Mouse (Mus musculus): ENCODE measurements around the gene Tm4sf20.

Tm4sf20 gene

DNA sequence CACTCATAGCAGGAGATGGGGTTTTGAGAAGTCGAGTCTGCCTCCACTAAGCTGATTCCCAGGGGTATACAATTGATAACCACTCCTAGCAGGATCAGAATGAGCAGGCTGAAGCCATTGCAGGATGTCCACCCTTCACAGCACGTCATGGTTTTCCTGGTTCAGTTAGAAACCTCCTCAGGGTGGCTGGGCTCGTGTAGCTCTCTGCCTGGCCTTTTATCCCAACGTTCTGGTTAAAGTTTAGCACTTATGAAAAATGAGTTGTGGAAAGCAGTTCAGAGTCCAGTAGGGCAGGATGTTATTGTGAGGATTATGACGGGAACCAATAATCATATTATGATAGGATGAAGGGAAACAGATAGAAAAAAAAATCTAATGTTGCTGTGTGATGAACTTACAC is at the start of gene Tm4sf20:
Gene Tm4sf20 (minus strand): TSS at position 193 of the 400 bp plus-strand sequence.
- no peak for DNase-seq (ENCODE audit: low read depth, low spot score)

DNA sequence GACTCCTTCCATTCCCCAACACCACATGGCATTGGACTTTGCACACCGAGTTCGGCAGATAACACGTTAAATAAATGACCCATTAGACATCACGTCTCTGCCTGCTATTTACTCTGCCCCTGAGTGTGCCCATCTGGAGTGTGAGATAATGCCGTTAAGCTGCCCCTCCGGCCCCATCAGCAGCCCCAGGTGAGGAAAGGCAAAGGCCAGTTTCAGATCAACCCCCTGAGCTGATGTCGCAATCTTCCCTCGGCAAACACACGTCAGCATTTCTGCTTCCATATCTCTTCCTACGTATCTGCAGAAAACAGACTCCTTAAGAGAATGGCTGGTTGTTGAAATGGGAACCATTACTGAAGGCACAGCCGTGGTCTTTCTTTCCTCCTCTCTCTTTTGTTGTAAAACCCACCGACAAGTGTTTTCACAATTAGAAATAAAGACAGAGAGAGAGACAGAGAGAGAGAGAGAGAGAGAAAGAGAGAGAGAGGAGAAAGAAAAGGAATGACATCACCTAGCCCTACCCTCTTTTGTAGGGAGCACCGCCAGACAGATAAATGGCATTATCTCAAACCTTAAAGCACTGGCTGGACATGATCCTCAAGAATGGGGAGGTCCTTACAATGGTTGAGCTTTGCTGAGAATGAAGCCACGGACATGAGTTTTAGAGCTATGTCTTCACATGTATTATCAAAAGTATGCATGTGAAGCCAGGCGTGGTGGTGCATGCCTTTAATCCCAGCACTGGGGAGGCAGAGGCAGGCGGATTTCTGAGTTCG is 47.9 kb upstream of the Tm4sf20 start:
- DNase-seq (ENCODE audit: low read depth, low spot score) = no peak

DNA sequence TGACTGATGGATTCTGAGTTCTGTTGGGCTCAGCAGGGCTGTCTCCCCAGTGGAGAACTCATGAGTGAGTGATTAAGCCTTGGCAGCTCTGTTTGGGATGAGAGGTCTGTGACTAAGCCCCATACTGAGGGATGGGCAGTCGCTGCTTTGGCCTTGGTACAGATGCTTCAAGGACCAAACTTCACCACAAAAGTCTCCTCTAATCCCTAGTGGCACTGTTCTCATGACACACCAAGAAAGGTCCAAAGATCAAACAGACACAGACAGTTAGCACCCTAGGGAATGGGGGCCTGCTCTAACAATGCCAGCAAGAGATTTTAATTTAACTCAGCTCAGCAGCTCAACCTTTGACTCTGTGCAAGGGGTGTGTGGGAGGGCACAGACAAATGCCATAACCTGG is 43.5 kb upstream of the Tm4sf20 start:
- DNase-seq (ENCODE audit: low read depth, low spot score) = no peak

DNA sequence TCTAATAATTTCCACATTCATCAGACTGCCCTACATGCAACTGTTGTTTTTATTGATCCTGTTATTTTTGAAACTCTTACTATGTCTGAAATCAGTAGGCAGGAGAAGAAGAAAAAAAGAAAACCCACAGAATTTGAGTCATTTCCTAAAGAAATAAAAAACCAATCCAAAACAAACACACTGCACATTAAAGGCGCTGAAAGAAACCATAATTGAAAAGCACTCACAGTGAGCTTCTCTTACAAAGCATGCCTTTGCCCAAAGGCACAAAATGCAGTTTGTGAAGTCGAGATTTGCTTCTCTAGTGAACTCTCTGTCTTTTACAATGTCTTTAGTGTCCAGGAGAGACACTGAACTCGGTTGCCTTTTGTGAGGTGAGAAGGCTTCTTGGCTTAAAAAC is 40.3 kb upstream of the Tm4sf20 start:
- DNase-seq (ENCODE audit: low read depth, low spot score) = no peak

DNA sequence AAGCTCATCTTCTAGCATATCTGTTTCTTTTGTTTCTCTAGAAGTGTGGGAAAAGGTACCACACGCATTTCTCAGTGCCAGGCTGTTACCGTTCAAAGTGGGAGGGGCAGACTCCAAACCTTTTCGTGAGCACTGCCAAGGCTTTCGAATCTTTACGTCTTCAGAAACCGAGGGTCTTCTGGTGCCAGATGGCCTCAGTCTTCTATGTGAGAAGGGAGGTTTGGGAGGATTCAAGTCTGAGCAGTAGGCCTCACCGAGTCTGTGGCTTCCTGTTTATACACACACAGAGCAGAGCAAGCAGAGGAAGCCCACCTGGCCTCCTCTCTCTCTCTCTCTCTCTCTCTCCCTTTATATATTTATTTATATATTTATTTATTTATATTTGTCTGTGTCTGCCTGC is 38.9 kb upstream of the Tm4sf20 start:
- no peak for DNase-seq (ENCODE audit: low read depth, low spot score)

DNA sequence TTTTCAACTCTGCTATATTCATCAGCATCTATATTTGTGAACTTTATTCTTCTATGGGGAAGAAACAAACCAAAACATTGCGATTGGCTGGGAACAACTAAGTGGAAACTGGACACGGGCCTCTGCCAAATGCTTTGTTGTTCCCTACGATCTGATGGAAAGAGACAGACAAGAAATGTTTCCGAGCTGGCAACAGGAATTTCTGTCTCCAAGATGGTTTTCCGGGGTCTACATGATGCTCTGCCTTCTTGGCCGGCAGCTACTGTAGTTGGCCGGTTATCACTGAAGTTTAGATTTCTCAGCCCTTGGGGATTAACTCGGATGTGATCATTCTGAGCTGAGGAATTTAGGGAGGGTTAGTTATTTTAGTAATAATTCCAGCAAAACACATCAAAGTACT is 38.1 kb upstream of the Tm4sf20 start:
- DNase-seq (ENCODE audit: low read depth, low spot score) = no peak

DNA sequence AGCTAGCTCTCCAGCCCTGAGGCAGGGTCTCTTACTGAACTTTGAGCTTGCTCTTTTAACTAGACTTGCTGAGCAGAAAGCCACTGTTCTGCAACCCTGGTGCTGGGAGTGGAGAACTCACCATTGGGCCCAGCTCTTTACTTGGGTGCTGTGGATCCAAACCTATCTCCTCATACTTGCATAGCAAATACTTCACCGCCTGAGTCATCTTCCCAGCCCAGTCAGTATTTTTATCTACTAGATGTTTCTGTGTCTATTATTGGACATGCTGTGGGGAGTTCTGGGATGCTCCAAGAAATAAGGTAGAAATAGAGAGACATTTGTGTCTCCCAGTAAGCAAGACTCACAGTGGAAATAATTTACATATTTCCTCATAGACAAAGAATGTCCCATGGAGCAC is 35.8 kb upstream of the Tm4sf20 start:
- DNase-seq (ENCODE audit: low read depth, low spot score) = no peak

DNA sequence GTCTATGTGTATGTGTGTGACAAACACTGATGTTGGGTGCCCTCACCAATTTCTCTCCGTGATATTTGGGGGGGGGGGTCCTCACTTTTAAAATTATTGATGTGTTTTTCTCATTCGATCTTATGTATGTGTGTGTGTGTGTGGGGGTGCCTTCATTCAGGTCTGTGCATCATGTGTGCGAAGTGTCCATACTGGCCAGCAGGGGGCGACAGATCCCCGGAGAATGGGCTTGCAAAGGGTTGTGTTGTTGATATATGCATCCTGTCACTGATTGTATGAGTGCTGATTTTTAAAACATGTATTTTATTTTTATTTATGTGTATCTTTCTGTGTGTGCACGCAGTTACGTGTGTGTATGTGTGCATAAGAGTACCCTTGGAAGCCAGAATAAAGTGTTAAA is 35.3 kb upstream of the Tm4sf20 start:
- peak; percentile 38 for DNase-seq (ENCODE audit: low read depth, low spot score)

DNA sequence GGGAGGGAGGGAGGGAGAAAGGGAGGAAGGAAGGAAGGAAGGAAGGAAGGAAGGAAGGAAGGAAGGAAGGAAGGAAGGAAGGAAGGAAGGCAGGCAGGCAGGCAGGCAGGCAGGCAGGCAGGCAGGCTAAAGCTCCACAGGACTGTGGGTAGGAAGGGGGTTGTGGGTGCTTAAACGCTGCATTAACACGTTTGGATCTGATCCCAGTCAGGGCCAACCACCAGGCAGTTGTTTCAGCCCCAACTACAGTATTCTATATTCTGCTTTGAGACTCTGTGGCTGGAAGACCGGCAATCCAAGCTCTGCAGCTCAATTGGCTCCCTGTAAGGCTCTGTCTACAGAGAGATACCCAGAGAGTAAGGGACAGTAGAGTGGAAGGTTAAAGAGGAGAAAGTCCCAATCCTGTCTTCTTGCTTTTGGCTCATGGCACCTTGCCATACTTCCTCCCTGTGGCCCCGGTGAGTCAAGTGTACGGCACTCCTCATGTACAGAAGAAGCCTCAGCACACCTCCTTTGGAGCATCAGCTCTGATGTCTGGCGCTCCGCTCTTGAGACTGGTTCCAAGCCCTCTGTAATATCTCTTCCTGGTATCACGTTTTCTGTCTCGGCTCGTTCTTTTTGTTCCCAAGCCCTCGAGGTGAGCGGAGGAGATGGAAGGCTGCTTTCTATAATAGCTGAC is 33.0 kb upstream of the Tm4sf20 start:
- no peak for DNase-seq (ENCODE audit: low read depth, low spot score)

DNA sequence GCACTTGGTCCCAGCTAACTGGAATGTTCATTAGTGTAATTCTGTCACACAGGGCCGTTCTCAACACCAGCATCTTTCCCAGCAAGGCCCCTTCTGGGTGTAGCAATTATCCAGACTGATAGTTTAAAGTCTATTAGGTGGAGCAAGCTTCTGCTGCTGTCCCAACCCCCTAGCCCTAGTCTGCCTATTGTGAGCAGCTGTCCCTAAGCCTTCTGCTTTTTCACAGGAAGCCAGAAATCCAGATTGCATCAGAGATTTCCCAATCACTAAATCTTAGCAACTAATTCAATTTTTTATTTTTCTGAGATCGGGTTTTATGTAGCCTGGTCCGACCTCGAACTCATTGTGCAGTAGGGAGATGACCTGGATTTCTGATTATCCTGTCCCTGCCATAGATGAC is 30.7 kb upstream of the Tm4sf20 start:
- DNase-seq (ENCODE audit: low read depth, low spot score) = no peak

DNA sequence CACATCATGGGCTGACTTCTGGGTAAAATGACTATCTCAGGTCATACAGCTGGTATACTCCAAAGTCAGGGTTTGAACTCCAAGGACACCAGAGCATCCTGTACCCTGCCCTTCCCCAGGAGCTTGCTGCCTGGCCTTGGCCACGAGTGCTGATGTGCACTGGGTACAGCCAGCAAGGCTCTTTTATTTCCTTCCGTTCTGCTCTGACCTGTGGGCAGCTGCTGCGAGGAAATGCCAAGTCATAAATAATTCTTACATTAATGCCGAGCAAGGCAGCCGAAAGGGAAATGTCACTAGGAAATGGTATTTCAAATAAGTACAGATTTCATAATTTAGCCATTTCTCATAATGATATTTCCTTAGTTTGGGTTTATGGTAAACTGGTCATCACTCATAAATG is 30.0 kb upstream of the Tm4sf20 start:
- no peak for DNase-seq (ENCODE audit: low read depth, low spot score)

DNA sequence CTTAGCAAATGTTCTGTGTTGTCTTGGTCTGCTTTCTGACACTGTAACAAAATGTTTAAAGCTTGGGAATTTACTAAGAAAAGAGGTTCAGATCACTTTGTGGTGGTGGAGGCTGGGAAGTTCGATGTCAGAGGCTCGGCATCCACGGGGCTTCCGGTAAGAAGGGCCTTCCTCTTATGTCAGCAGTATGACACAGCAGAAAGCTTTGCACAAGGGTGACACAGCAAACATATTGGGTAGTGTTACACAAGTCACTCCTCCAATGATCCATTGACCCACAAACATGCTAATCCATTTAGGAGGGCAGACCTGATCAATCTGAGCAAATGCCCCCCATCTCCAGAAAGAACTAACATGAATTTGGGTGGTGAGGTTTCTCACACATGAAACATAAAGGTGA is 28.8 kb upstream of the Tm4sf20 start:
- DNase-seq (ENCODE audit: low read depth, low spot score) = no peak

DNA sequence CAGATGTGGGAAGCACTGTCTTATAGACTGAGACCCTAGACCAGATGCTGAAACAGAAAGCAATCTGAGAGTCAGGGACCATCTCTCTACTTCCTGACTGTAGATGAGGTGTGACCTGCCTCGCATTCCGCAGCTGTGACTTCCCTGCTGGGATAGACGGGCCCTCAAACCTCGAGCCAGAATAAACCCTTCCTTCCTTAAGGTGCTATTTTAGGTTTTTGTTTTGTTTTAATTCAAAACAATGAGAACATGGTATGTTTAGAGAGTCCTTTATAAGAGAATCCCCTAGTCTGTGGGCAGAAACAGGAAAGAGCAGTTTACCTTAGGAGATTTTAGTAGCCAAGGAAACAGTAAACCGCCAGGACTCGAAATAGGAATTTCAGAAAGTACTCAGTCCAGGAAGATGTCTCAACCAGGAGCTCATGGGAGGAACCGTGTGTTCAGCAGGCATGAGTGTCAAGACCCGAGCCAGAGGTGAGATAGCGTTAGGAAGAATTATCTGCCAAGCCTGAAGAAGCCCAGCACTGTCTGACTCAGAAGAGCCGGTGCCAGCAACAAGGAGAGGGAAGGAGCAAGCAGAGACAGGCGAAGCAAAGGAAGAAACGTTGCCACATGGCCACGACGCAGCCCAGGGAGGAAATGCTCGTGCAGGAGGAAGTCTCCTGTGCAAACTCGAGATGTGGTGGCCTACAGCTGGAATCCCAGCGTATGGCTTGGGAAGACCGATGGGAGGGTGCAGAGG is 27.6 kb upstream of the Tm4sf20 start:
- no peak for DNase-seq (ENCODE audit: low read depth, low spot score)

DNA sequence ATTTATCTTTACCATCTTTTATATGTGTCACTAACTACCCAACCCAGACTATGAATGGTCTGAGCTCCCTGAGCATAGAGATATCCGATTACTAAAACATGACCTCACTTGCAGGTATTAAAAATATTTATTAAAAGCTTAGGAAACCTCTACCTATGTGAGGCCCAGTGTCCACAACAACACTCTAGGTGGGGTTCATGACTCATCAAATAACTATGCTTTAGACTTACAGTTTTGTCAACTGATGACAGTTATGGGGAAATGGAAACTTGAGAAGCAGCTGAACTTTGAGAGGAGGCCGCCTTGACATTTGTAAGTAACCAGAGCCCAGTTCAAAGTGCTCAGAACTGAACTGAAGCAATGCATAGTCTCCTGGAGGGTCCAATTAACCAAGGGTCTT is 26.9 kb upstream of the Tm4sf20 start:
- no peak for DNase-seq (ENCODE audit: low read depth, low spot score)

DNA sequence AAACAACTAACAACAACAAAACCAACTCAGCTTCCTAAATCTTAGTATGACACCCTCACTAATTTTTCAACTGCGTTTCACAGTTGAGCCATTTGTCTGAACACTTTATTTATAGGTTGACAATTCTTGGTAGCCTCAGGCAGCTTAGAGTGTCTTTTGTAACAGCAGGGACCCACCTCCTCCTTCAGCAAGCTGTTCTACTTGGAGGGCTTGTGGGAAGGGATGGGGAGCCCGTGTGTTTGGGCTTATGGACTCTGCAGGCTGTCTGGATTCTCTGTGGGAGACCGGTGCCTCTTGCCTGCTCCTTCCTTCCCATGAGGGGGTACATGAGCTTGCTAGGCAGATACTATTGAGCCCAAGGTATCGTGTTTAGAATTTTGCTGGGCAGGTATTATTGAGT is 25.7 kb upstream of the Tm4sf20 start:
- no peak for DNase-seq (ENCODE audit: low read depth, low spot score)

DNA sequence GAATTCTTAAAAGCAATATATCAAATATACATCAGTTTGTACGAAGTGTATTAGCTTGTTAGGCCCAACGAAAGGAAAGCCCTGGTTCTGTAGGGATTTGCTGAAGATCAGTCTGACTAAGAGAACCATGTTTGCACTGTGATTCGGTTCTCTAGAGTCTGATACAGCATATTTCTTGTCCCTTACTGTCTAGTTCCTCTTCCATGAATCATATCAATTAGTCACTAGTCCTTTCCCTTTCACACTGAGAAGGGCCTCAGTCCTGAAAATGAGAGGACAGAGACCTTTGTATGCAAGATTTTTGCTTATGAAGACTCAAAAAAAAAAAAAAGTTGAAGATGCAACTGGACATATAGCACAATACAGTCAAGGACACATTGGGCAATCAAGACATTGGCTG is 24.8 kb upstream of the Tm4sf20 start:
- no peak for DNase-seq (ENCODE audit: low read depth, low spot score)

DNA sequence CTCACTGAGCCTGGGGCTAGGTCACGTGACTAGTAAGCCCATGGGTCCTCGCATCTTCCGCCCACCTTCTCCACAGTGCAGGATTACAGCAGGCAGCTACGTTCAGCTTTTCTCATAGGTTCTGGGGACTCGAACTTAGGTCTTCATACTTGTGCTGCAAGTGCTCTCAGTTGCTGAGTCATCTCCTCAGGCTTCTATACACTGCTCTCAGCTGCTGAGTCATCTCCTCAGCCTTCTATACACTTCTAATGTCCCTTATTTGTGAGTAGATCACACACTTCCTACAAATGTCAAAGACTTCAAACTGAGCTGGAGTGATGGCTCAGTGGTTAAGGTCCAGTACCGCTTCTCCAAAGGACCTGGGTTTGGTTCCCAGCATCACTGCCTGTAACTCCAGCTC is 24.0 kb upstream of the Tm4sf20 start:
- no peak for DNase-seq (ENCODE audit: low read depth, low spot score)

DNA sequence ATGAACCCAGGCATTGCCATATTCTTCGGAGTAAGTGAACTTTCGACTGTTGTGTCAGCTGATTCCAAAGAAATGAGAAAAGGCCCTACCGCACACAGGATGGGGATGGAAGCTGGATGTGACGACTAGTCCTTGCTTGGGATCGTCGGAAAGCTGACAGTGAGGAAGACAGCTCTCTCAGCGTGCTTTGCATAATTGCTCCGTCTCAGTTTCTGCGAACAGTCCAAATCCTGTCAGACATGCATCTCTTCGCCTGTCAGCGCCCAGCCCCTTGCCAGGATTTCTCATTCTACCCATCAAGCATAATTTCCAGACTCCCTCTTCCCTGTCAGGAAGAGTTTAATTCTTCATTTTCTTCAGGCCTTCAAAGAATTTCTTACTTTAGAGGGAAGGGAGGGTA is 22.8 kb upstream of the Tm4sf20 start:
- no peak for DNase-seq (ENCODE audit: low read depth, low spot score)

DNA sequence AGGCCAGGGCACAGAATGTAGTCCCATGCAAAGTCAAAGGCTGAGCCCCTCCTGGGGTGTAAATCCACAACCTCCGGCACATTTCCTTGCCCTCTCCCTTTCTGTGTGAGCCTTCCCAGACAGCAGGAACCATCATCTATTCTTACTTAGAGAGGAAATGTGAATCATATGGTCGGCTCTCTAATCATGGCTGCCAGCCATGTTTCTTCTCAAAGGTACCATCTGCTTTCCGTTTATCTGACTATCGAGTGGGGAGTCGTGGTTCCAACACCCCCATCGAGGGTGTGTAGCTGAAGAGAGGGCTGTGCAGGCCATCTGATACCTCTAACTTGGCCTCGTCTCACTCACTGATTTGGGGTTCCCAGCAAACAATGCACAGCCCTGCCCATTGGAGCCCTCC is 19.8 kb upstream of the Tm4sf20 start:
- DNase-seq (ENCODE audit: low read depth, low spot score) = no peak

DNA sequence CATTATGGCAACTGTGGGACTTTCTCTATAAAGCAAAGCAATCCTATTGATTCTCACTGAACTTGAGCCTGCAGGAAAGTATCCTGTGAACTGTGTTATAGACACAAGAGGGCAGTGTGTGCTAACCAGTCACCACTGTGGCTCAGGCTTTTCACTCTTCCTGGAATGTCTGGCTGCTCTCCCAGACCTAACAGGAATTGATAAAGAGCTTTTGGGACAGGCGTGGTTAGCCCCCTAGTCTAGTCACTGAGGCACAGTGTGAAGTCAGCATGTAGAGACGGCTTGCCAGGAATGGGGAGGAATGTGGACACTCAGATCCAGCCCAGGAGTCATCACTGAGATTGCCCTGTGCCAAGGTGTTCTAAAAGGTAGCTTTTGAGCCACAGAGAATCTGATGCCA is 19.2 kb upstream of the Tm4sf20 start:
- DNase-seq (ENCODE audit: low read depth, low spot score) = peak; percentile 45

DNA sequence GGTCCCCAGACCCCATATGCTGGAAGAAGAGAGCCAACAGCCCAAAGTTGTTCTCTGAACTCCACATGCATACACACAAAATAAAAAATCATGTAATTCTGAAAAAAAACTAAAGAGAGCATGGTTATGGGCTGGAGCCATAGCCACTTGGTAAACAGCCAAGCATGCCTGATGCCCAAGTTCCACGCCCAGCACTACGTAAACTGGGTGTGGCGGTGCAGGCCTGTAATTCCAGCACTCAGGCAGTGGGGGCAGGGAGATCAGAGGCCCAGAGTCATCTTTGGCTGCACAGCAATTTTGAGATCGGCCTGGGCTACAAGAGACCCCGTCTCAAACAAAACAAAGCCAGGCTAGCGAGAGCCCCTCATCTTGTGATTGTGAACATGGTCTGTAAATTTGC is 17.3 kb upstream of the Tm4sf20 start:
- no peak for DNase-seq (ENCODE audit: low read depth, low spot score)

DNA sequence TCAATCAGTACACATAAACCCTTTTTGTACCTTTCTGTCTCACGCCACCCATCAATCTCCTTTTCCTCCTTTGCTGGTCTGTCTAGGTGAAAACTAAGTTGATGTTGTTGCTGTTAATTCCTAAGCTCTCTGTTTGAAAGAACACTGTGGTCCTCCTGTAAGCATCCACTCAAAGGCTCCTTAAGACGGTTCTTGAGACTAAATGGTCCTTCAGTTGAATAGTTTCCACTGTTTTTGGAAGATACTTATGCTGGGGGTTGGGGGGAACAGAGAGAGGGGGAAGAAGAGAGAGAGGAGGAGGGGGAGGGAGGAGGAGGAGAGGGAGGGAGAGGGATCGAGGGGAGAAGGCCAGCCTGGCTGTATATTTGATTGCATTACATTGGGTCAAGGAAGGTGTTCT is 15.3 kb upstream of the Tm4sf20 start:
- DNase-seq (ENCODE audit: low read depth, low spot score) = no peak

Data from WW6 (cell line).